Mouse (Mus musculus) lung, adult 18-20 months (tissue): ENCODE measurements around the gene Pdpr.
A peak's percentile ranks its signal among the peaks of the same experiment; 100 is the strongest.
"Not testable (repeated sequence)": the region's sequence is repeated elsewhere in the genome, so short reads cannot be mapped to it uniquely, and the experiment has no call there.

Experiments used
- DNase-seq, 2 experiments: peaks; one replicate each; pipeline ENCODE4 v3.0.0; 2022; ENCODE audit warnings: mixed read lengths in 2 of 2

The Pdpr gene

GRCm38 (mm10) chr8:111093865-111094718 lies at the start of gene Pdpr:
TSS of gene Pdpr (plus strand) at chr8:111094630.
- DNase-seq: peak; percentile 92 to 95

DNA sequence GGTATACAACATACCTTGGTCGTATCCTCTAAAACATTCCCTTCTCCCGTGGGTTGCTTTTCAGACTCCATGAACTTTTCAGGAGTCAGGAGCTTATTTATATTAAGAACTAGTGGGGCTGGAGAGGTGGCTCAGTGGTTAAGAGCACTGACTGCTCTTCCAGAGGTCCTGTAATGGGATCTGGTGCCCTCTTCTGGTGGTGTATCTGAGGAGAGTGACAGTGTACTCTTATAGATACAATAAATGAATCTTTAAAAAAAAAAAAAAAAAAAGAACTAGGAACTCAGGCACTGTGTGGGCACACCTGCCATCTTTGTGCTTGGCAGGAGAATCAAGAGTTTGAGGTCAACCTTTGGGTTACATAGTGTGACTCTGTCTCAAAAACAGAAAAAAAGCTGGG lies 45.7 kb upstream of the Pdpr start:
- no peak for DNase-seq

GRCm38 (mm10) chr8:111049106-111049505 lies 45.3 kb upstream of the Pdpr start:
- no peak for DNase-seq

GRCm38 (mm10) chr8:111053827-111054518 lies 40.5 kb upstream of the Pdpr start:
- no peak for DNase-seq

DNA sequence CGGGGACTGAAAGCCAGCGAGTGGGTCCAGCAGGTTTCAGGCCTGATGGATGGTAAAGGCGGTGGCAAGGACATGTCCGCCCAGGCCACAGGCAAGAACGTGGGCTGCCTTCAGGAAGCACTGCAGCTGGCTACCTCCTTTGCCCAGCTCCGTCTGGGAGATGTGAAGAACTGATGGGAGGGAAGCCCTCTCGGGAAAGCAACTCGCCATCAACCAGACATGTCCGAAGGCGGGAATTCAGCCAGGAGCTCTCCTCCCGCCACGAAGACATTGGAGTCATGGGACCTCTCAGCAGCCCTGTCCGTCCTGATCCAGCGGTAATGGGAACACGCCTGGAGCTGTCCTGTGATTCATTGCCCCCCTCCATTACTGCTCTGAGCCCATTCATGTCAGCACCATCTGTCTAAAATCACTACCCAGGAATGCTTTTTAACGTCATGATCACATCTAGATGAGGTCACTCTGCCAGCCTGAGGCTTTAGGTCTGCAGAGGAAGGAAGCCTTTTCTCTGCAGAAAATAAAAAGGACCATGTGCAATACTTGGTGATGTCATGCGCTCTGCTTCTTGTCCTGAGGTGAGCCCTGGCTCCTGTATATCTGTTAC lies 39.3 kb upstream of the Pdpr start:
- DNase-seq: no peak

DNA sequence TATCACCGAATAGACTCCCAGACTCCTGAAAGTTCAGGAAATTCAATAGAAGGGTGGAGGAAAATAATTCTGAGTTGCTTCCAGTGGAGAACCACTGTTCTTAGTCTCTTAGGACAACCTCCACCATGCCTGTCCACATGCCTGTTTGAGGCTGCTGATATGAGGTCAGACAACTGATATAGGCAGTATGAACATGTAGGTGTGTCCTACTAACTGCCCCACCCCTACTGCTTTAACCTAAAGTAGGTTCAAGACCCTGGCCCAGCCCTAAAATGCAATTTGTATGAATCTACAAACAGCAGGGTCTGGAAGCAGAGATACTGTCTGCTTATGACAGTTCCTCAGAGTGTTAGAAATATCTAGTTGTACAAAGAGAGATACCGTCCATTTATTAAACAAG lies 38.8 kb upstream of the Pdpr start:
- no peak for DNase-seq

GRCm38 (mm10) chr8:111056158-111056663 lies 38.2 kb upstream of the Pdpr start, which contains the start of gene Exosc6:
TSS of gene Exosc6 (plus strand) at chr8:111056339.
- DNase-seq: peak; percentile 90 to 92

DNA sequence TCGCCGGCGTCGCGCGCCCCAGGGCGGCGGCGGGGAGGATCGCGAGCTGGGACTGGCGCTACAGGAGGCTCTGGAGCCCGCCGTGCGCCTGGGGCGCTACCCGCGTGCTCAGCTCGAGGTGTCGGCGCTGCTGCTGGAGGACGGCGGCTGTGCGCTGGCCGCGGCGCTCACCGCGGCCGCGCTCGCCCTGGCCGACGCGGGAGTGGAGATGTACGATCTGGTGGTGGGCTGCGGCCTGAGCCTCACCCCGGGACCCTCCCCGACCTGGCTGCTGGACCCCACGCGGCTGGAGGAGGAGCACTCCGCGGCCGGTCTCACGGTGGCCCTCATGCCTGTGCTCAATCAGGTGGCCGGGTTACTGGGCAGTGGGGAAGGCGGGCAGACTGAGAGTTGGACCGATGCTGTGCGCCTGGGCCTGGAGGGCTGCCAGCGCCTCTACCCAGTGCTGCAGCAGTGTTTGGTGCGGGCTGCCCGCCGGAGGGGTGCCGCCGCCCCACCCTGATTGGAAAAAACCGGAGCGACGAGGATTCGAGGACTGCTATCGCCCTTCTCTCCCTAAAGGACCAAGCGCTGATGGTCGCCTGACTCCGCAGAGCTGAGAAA lies 37.6 kb upstream of the Pdpr start:
- peak; percentile 22 to 36 for DNase-seq

DNA sequence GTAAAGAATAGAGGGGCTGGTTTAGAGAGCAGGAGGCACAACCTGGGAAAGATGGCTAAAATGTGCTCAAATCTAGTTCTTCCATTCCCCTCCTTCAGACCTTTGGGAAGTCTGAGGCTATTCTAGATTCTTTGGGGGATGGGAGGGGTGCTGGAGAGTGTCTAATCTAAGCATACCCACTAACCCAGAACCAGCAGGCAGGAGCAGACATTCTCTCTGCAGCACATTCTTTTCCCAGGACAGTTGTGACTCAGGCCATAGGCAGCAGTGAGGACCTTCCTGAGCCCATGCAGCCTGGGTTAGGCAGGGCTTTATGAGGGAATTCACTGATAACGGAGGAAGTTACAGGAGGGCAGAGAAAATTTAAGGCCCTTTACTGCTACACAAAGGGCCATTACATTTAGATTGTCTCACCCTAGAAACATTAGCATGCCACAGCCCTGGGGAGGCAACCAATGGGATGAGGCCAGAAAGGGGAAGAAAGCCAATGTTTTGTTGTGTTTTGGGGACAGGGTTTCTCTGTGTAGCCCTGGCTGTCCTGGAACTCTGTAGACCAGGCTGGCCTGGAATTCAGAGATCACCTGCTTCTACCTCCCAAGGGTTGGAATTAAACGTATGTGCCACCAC lies 35.4 kb upstream of the Pdpr start:
- DNase-seq: no peak

DNA sequence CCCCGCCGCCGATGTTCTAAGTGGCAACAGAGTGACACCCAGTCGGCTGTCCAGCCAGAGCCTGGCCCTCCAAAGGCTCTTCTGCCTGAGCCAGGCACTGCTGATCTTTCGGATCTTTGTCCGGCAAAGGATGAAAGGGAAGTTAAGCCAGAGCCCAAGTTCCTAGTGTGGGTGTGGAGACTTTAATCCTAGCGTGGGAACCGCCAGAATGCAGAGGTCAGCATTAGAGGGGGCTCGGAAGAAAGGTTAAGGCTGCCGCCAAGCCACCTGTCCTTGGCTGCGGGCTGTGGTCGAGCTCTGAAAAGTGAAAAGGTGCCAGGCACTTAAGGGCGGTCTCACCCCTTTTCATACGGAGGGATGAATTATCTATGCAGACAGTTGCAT lies 32.8 kb upstream of the Pdpr start:
- no peak for DNase-seq

GRCm38 (mm10) chr8:111062072-111062757 lies 32.2 kb upstream of the Pdpr start:
- DNase-seq: peak; percentile 84 to 86

DNA sequence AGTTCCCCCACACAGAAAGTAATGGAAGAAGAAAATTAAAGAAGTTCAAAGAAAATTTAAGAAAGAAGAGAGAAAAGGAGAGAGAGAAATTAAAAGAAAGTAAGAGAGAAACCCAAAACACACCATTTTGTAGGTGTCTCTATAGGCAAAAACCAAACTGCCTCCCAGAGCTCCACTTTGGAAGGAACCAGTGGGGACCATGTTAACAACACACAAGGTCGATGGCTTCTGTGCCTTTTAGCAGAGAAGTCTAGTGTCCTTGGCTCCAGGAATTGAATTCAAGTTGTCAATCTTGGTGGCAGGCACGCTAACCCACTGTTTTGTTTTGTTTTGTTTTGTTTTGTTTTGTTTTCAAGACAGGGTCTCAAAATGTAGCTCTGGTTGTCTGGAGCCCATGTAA lies 31.5 kb upstream of the Pdpr start:
- DNase-seq: no peak

GRCm38 (mm10) chr8:111066308-111066707 lies 28.1 kb upstream of the Pdpr start:
- DNase-seq: no peak

DNA sequence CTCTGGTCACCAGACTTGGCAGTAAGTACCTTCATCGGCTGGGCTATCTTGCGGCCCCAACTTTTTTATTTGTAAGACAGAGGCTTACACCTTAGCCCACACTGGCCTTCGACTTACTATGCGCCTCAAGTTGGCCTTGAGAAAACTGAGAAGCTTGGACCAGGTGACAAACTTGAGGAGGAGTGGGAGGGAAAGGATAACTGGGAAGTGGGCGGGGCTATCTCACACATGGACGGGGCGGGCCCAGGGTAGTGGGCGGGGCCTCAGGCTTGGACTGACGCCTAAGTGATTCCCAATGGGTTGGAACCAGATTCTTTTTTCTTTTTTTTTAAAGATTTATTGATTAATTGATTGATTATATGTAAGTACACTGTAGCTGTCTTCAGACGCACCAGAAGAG lies 27.0 kb upstream of the Pdpr start:
- DNase-seq: no peak

DNA sequence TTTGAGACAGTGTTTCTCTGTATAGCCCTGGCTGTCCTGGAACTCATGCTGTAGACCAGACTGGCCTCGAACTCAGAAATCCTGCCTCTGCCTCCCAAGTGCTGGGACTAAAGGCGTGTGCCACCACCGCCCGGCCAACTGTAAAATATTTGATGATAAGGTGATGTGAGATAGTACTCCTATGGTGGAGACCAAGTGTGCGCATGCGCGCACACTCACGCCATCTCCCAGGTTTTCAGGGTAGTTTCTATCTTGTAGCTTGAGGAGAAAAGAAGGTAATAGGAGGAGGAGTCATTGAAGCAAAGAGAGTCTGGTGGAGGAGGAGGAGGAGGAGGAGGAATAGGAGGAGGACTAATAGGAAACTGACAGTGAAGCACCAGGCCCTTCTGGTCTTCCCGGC lies 25.8 kb upstream of the Pdpr start:
- DNase-seq: not testable (repeated sequence)

DNA sequence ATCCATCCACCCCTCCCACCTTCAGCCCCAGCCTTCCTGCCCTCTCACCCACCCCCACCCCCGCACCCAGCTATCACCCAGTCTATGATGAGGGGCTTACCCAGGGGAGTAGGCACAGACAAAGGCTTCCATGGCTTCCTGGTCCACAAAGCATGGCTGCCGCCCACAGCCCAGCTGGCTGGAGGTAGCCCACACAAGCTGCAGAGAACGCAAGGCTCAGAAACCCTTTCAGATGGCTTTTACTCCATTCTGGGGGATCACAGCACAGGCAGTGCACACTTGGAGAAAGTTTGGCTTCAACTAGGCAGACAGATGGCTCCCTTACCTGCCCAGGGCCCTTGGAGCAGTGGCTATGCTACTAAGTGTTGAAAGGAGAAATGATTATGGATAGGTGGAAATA lies 18.5 kb upstream of the Pdpr start:
- DNase-seq: no peak

DNA sequence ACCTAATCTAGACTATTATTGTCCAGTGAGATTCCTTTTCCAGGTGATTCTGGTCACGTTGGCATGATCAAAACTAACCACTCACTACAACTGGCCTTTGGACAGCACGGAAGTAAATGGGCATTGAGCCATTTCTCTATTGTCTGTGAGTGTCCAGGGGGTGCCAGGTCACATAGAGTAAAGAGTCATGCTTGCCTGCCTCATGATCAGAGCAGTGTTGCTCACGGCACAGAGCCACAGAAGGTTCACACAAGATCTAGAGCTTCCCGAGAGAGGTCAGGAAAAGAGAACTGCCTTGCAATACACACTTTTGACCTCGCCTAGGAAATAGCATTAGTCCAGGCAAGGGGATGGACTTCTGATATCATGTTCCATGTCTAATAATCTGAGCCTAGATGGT lies 15.0 kb upstream of the Pdpr start:
- DNase-seq: no peak

DNA sequence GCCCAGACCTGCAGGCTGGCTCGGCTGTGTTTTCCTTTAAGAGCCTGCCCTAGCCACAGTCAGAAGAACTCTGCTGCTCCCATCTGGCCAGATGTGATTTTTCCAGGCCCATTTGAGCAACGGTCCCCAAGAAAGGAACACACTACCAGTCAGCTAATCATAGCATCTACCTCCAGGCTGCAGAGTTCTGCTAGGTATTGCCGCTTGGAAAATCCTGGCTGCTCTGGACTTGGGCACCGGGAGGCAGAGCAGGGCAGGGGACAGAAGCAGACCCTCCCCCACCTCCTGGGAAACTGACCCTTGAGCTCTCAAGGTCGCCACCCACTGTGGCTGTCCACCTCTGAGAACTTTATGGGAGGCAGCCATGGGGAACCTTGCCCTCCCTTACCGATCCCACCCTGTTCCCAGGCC lies 14.6 kb upstream of the Pdpr start:
- DNase-seq: no peak

GRCm38 (mm10) chr8:111081580-111082258 lies 12.7 kb upstream of the Pdpr start:
- no peak for DNase-seq

DNA sequence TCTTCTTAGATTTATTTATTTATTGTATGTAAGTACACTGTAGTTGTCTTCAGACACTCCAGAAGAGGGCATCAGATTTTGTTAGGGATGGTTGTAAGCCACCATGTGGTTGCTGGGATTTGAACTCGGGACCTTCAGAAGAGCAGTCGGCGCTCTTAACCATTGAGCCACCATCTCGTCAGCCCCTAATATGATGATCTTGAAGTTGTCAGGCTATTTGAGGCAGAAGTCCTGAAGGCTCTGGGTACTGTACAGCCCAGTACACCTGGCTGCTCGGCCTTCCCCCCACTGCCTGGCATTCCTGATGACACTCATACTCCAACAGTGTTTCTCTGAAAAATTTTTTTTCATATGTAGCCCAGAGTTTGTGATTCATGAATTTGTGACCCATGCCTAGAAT lies 10.5 kb upstream of the Pdpr start:
- DNase-seq: not testable (repeated sequence)

DNA sequence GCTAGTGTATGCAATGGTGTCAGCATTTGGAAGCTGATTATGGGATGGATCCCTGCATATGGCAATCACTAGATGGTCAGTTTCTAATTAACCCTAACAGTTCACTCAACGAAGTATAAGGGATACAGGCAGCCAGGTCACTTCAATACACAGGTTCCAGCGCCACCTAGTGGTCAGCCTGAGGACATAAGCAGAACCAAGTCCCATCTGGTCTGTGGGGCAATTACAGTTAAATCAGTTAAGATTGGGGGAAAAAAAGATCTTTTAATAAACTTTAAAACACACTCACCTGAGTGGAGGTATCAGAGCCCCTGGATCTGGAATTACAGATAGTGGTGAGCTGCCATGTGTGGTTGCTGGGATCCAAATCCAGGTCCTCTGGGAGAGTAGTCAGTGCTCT lies 4.3 kb upstream of the Pdpr start:
- DNase-seq: peak; percentile 50 to 64
